Mouse (Mus musculus): ENCODE data around the gene Dand5.

The Dand5 gene

DNA sequence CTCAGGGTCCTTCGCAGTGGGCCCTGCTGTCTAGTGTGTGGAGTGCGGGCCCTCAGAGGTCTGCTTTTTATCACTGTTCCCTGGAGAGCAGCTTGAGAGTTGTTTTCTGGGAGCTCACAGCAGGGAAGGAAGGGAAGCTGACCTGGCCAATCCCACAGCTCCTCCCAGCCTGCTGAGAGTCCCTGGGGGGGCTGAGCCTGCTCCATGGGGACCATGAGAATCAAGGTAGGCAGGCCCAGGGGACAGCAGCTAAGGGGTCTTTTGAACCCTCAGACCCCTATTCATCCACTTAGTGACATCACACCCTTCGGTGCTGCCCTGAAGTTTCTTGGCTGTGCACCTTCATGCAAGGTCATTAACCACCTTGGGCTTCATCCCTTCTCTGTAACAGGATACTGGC is at the start of gene Dand5:
Gene Dand5 (minus strand): TSS at position 101 of the 400 bp plus-strand sequence.
- DNase-seq (ENCODE audit: low read depth, low spot score): no peak

DNA sequence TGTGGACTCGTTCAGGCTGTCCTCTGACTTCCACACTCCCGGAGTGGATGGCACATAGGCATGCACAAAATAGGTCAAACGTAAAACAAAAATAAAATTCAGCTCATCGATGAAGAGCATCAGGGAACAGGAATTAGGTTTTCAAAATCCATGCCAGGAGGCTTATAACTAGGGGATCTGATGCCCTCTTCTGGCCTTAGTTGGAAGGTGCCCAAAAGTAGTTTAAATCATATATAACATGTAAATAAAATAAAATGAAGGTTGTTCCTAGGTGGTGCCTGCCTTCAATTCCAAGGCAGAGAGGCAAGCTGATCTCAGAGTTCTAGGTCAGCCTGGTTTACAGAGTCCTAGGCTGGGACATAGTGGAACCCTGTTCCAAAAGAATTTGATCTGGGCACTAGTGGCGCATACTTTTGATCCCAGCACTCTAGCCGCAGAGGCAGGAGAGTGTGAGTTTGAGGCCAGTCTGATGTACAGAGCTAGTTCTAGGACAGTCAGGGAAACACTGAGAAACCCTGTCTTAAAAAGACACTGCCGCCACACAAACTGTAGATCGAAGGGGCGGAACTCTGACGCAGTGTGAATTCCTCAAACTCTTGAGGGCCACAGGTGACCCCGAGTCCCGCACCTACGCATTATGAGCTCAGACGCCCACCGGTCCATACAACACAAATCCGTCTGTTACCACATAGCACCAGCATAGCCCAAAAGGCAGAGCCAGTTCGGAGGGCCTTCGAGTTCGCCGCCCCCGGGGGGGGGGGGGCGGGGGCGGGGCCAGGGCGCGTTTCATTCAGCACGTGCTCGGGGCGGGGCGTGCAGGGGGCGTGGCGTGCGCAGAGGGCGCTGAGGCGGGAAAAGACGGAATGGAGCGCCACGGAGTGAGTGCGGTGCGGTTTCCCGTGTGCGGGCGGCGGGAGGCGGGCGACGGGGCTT is 49.0 kb upstream of the Dand5 start, which contains the start of gene Syce2:
Gene Syce2 (plus strand): TSS at position 736 of the 933 bp plus-strand sequence.
- peak; percentile 91 for DNase-seq (ENCODE audit: low read depth, low spot score)

DNA sequence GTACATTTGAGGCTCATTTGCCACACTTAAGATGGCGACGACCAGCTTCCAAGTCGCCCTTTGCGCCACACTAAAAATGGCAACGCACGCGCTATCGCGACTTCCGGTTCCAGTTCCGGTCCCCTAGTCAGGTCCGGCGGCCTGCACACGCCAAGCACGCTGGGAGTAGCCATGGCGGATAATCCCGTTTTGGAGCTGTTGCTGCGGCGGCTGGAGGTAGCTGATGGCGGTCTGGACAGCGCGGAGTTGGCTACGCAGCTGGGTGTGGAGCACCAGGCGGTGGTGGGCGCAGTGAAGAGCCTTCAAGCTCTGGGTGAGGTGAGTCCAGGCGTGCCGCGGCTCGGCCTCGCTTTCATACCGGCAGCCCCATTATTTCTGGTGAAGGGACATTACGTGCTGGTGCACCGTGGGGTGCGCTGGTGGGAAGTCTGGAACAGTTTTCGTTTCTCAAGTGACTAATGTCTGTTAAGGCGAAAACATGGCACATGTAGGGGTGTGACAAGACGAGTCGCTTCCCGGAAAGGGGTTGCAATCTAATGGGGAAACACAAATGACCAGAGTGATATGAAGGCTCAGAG is 34.3 kb upstream of the Dand5 start, which contains the start of gene Farsa:
Gene Farsa (plus strand): TSS at position 126 of the 578 bp plus-strand sequence.
- peak; percentile 96 for DNase-seq (ENCODE audit: low read depth, low spot score)

DNA sequence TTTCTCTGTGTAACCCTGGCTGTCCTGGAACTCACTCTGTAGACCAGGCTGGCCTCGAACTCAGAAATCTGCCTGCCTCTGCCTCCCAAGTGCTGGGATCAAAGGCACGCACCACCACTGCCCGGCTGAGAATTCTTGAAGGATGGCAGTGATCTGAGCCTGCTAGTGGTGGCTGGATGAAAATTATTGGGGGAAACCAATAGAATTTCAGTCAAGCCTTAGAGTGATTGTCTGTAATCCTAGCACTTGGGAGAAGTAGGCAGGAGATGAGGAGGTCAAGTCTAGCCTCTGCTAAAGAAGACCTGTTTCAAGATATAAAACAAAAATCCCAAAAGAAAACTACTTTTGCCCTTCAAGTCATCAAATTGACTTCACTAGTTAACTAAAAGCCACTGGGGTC is 33.8 kb upstream of the Dand5 start:
- DNase-seq (ENCODE audit: low read depth, low spot score): no peak

DNA sequence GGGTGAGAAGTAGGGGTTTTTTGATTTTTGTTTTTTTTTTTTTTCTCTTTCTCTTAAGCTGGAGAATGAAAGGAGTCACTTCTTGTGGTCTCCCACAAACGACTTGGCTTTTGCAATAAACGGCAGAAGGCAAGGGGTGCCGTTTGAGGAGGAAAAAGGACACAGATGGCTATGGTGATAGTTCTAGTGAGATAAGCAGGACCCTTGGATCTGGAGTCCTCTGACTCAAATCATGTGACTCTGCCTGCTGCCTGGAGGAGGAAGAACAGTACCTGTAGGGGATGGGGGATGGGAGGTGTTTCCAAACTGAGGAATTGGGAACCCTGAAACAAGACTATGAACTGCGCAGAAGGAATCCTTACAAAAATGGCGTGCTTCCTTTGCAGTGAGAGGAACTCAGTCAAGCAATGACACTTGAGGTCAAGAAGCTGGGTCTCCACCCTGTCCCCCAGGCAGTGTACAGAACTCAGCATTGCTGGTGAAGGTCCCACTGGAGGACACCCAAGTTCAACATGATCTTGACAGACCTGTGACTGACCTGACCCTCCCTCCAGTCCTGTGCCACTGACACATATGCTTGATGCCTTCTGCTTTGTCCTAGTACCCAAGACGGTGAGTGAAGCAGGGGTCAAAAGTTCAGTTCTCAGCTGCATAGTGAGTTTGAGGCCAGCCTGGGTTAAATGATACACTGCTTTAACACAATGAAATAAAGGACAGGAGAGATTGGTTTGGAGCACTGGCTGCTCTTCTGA is 25.2 kb upstream of the Dand5 start:
- peak; percentile 53 for DNase-seq (ENCODE audit: low read depth, low spot score)

DNA sequence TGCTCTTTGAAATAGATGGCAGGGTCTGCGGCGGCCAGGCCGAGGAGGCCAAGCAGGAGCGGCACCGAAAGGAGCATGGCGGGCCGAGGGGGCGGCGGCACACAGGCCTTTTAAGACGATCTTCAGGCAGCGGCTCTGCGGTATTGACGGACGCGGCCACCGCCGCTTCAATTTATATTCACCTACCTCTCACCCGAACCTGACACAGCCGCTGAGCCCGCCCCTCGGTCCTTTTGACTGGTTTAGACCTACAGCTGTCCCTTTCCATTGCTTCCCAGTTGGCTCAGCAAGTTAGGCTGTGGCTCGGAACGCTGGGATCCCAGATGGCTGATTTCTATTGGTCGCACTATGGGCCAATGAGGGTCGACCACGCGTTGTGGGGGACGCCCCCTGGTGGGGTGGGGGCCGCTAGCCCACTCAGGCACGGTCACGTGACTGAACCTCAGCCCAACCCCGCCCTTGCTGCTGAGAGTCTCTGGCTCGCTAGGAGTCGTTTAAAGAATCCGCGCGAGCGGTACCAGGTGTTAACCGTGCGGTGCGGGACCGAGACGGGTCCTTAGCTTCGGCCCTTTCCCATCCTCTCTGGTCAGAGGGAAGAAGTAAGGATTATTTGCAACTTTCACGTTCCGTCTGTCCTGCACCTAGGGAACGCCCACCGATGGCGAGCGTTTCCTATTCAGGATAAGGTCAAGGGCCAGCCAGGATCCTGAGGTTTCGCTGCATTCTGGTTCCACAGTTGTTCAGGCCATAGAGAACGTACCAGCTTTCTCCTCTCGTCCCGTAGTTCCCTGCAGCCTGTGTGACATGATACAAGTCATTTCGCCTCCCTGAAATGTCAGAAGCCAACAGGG is 24.3 kb upstream of the Dand5 start, which contains the start of gene Calr:
Gene Calr (minus strand): TSS at position 213 of the 851 bp plus-strand sequence.
- peak; percentile 100 for DNase-seq (ENCODE audit: low read depth, low spot score)

DNA sequence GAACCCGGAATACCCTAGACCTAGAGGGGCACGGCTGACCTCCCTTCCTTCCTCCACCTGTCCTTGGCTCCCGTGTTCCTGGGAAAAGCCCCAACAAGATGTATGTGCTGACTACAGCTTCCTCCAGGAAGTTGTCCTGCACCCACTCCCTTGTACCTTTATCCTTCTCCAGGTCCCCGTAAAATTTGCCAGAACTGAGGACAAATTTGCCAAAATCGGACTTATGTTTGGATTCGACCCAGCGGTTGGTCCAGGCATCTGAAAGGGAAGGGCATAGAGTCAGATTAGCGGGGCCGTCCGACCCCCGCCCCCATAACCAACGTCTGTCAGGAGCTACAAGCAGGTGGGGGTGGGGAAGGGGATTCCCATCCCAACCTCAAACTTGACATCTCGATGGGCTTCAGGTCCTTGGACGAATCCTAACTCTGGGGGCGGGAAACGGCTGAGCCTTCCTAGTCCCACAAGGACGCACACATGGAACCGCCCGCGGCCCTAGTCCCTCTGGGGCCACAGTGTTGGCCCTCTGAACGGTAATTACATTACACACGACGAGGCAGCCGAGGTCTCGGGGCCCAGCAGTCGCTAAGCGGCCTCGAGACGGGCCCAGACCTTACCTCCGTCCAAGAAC is 23.6 kb upstream of the Dand5 start:
- no peak for DNase-seq (ENCODE audit: low read depth, low spot score)

DNA sequence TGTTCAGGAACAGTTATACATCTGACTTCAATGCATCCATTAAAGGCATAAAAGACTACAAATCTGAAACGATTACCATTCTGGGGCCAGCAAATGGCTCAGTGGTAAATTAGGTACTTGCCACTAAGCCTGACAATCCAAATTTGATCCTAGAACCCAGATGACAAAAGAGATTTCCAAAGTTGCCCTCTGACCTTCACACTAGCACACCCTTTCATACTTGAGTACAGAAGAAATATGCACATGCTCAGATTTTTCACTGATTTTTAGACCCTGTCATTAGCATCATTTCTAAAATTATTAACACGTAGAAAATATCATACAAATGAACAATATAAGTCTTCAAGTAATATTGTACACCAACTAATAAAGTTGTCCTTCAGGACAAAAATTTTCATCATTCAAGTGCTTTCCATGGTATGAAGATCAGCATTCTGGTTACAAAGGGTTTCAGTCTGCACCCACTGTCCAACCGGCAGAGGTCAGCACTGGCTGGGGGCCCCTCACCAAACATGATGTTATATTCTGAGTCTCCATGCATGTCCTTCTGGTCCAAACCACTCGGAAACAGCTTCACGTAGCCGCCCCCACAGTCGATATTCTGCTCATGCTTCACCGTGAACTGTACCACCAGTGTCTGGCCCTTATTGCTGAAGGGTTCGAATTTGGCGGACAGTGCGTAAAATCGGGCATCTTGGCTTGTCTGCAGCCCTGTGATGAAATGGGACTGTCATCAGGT is 22.9 kb upstream of the Dand5 start:
- no peak for DNase-seq (ENCODE audit: low read depth, low spot score)

DNA sequence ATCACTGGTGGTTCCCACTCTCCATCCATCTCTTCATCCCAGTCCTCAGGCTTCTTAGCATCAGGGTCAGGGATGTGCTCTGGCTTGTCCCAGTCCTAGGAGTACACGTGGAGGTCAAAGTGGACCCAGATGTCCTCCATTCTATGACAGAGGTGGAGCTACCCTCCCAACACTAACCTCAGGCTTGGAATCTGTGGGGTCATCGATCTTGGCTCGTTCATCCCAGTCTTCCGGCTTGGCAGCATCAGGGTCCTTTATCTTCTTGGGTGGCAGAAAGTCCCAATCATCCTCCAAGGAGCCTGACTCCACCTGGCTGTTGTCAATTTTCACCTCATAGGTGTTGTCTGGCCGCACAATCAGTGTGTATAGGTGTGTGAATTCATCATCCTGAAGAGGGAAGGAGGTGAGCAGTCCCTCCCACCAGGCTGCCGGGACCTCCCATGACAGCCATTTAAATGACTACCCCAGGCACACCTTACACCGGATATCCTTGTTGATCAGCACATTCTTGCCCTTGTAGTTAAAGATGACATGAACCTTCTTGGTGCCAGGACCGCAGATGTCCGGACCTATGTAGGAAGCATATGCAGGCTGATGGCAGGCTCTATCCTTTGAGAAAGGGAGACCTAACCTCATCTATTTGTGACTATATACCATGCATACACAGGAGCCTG is 21.9 kb upstream of the Dand5 start:
- peak; percentile 65 for DNase-seq (ENCODE audit: low read depth, low spot score)

DNA sequence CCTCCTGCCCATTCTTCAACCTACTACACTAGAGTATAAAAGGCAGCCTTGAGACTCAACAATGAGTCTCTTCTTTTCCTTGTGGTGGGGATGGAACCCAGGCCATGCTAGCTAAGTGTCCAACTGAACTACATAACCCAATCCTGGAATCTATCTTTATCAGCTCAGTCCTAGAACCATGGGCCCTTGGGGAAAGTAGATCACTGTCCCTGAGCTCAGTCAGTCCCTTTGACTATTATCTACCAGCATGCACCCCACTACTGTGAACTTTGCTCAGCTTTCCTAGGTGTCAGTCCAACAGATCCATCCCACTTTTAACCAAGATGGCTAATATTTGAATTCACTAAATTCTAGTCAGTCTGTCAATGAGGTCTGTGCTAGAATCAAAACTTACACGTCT is 18.9 kb upstream of the Dand5 start:
- DNase-seq (ENCODE audit: low read depth, low spot score): no peak

DNA sequence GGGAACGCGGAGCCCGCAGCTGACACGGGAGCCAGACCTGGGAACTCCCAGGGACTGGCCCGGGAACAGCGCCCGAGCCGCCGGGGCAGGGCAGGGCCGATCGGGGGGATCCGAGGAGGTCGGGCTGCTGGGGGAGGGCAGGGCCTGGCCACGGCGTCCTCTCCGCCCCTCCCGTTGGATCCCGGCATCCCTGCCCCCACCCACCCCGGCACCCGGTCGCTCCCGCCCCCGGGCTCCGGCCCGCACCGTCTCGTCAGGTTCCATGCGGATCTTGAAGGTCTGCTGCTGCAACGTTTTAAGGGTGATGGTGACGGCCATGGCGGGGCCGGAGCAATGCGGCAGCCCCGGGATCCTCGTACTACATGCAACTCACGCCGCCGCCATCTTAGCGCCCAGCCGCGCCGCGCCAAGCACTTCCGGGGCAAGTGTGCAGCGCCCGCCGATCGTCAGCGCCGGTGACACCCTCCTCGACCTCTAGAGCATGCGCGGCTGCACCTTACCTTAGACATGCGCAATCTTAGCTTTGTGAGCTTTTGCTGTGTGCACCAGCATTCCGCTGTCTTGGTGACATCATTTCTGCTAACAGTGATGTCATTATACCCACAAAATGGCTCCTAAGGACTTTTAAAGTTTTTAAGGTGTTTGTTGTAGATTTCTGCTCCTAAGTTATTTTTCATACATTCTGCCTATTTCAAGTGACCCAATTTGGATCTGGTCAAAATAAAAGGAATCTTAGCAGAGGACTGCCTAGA is 17.8 kb upstream of the Dand5 start, which contains the start of gene Rad23a:
Gene Rad23a (minus strand): TSS at position 418 of the 752 bp plus-strand sequence.
- DNase-seq (ENCODE audit: low read depth, low spot score): peak; percentile 98

DNA sequence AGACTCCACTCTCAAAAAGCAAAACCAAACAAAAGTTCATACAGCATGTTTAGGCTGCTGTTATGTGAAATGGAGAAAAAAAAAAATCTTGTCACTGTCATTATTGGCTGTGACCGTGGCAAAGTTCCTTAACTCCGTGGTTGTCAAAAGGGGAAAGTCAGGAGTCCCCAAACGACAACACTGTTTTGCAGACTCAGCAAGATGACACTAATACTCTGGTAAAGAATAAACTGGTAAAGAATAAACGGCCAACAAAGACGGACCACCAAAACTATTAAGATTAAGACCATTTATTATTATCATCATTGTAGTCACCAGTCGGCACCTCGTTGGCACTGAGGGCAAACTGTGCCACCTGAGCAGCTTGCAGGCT is 17.2 kb upstream of the Dand5 start:
- no peak for DNase-seq (ENCODE audit: low read depth, low spot score)

DNA sequence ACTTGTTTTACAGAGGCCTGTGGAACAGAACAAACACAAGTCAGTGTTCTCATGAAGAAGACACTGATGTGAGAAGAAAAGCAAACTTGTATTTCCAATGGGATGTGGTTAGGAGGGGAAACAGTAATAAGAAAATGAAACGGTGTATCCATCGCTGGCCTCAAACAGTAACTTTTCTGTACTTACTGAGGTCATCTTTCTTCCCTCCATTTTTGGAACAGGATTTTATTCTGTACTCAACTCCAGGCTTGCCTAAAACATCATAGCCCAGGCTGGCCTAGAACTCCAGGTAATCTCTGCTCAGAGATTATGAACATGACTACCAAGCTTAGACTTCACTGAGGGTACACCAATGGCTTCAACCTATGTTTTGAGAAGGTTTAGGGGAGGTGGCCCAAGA is 16.8 kb upstream of the Dand5 start:
- no peak for DNase-seq (ENCODE audit: low read depth, low spot score)

DNA sequence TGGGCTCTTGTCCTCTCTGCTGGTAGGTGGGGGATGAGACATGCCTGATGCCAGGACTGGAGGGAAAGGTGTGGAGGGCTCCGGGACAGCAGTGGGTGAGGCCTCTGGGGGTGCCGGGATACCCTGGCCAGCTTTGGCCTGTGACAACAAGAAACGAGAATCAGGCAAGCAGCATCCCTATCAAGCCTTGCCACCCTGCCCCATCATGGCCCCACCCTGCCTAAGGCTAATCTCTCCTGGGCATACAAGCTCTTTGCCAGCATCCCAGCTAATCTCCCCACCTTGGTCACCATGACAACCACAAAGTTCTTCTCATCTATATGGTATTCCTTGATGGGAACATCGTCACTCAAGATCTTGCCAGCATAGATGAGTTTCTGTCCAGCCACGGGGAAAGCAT is 15.9 kb upstream of the Dand5 start:
- DNase-seq (ENCODE audit: low read depth, low spot score): no peak

DNA sequence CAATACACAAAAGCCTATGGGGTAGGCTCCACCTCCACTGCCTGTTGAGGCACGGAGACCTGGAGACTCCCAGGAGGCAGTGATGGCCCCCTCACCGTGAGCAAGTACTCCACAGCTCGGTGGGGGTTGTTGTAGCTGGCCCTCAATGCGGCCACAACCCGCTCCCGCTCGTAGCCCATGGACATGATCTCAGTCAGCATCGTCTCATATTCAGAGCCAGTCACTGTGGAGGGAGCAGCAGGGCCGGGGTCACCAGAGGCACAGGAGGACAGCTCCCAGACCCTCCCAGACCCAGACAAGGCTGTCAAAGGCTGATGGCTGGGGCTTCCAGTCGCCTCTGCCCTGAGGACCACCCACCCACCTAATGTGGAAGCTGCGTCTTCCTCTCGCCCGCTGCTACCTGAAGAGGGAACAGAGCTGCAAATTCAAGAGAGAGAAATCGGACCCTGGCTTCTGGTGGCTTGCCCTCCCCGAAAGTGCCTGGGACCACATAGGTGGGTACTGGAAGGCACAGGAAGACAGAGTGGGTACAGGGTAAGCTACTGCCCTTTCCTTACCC is 15.4 kb upstream of the Dand5 start:
- DNase-seq (ENCODE audit: low read depth, low spot score): no peak

DNA sequence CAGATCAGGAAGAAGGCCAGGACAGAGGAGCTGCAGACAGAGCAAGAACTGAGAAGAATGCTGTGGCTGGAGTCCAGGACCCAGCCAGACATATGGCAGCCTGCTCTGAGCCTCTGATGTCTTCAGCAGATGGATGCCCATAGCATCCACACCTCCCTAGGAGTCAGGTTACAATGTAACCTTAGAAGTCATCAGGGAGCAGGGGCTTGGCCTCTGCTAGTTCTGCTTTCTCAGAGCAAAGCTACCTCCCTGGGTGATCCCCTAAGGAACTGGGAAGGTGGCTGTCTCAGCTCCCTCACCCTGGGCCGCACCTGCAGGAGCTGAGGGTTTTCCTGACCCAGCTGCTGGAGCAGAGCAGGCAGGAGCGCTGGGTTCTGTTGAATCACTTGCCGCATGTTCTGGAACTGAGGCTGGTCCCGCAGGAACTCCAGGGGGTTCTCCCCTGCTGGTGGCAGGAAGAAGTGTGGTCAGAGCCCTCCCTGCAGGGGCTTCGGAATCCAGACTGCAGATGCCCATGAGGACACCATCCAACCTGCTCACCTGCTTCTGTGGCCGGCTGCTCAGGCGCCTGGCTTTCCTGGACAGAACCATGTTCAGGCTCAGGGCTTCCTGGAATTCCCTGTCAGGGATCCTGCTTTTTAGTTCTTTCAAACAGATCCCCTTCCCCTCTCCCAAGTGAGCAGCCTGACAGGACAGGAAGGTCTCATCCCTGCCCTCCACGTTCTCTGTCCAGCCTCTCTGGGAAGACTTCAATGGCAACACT is 14.7 kb upstream of the Dand5 start:
- peak; percentile 58 for DNase-seq (ENCODE audit: low read depth, low spot score)
